Mouse (Mus musculus) spleen, adult 2 months (tissue): ENCODE measurements at regions not wholly inside any gene's neighbourhood (a gene's known extent, or its start where the extent isn't known, plus 50 kb on each side); places are given as distances from the start of the nearest gene placed in this dataset.

Experiments used
- DNase-seq, 2 experiments: peaks; one replicate each; pipeline versions ENCODE4 v3.0.0 to v3.0.0-alpha.2; 2012 to 2021; ENCODE audit warnings: low spot score in 2 of 2, low read depth in 1 of 2
- H3K27ac ChIP-seq: fragments of 200-500 bp; 2 replicates; pipeline ENCODE4 v1.5.1; 2012; ENCODE audit warnings: low read length, inconsistent platforms; ENCODE audit not compliant: insufficient read depth
- H3K27me3 ChIP-seq: fragments of 200-500 bp; 2 replicates; pipeline ENCODE4 v1.6.1; 2012; ENCODE audit warnings: mild to moderate bottlenecking, moderate library complexity, low read length, inconsistent platforms; ENCODE audit not compliant: control insufficient read depth, insufficient read depth
- H3K36me3 ChIP-seq: fragments of 200-500 bp; 2 replicates; pipeline ENCODE4 v1.6.1; 2012; ENCODE audit warnings: mild to moderate bottlenecking, low read length, inconsistent platforms; ENCODE audit not compliant: control insufficient read depth, insufficient read depth
- H3K4me1 ChIP-seq: fragments of 200-500 bp; 2 replicates; pipeline ENCODE4 v1.6.1; 2011; ENCODE audit warnings: inconsistent platforms; ENCODE audit not compliant: control insufficient read depth, insufficient read depth, insufficient read length
- H3K4me3 ChIP-seq: fragments of 200-500 bp; 2 replicates; pipeline ENCODE4 v1.5.1; 2011; ENCODE audit warnings: mild to moderate bottlenecking, inconsistent platforms; ENCODE audit not compliant: insufficient read depth, insufficient read length; ENCODE audit errors: extremely low read depth
- CTCF ChIP-seq: fragments of 200-500 bp; IDR thresholded peaks from 2 replicates; pipeline ENCODE4 v1.5.1; 2011; ENCODE audit warnings: mild to moderate bottlenecking, inconsistent platforms; ENCODE audit not compliant: insufficient read depth, insufficient read length, insufficient replicate concordance; ENCODE audit errors: extremely low read depth
- POLR2A ChIP-seq: fragments of 200-500 bp; IDR thresholded peaks from 2 replicates; pipeline ENCODE4 v1.6.1; 2011; ENCODE audit warnings: low read depth, low read length, inconsistent platforms
- WGBS: fragments of 180-500 bp; shearing (Covaris S2); methylation state at CpG from one replicate; pipeline ENCODE4 v1.1.7; 2018; 5-methylcytosine and 5-hydroxymethylcytosine counted together

- Histone ChIP-seq H3K36me3 (no peaks in the 10 kb centered on the region), H3K27ac (no peak overlapping the region), H3K4me3 (no peak overlapping the region), H3K27me3 (no peaks in the 10 kb centered on the region), H3K4me1 (no peaks in the 10 kb centered on the region)
- 93% methylated on average over 3 of the region's 3 CpGs for WGBS
- DNase-seq = no peak
- no peak for TF ChIP-seq CTCF
Observed at GRCm38 (mm10) chr10:56799307-56799706, 422.2 kb downstream of the Gja1 start.

- Histone ChIP-seq H3K27ac (no peak overlapping the region), H3K27me3 (no peaks in the 10 kb centered on the region), H3K4me3 (no peak overlapping the region), H3K36me3 (no peaks in the 10 kb centered on the region), H3K4me1 (no peaks in the 10 kb centered on the region)
- WGBS = 73% methylated on average over 3 of the region's 3 CpGs
- DNase-seq = no peak
- no peak for TF ChIP-seq POLR2A
- TF ChIP-seq CTCF = no peak
Observed at GRCm38 (mm10) chr10:56799745-56800144, 422.6 kb downstream of the Gja1 start.

DNA sequence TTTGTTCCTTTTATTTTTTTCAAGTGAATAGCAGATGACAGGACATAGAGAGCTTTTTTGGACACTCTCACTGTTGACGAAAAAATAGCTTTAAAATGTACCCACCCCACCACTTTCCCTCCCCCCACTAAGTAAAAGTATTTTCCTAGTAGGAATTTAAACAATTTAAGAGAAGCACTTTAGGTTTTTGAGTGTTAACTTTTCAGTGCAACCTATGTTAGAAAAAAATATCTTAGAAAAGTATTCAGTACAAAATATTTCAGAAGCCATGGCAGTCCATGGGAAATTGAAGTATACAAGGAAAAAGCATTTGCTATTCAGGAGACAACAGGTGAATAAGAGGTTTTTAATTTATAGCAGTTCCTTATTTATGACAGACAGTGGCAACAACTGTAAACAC, 431.9 kb downstream of the Gja1 start:
- Histone ChIP-seq H3K4me3 (no peak overlapping the region), H3K4me1 (no peaks in the 10 kb centered on the region), H3K36me3 (no peaks in the 10 kb centered on the region), H3K27me3 (no peaks in the 10 kb centered on the region), H3K27ac (no peak overlapping the region)
- DNase-seq = no peak
- WGBS = 73% methylated on average over 1 of the region's 1 CpGs
- TF ChIP-seq CTCF (no peak), POLR2A (no peak)

DNA sequence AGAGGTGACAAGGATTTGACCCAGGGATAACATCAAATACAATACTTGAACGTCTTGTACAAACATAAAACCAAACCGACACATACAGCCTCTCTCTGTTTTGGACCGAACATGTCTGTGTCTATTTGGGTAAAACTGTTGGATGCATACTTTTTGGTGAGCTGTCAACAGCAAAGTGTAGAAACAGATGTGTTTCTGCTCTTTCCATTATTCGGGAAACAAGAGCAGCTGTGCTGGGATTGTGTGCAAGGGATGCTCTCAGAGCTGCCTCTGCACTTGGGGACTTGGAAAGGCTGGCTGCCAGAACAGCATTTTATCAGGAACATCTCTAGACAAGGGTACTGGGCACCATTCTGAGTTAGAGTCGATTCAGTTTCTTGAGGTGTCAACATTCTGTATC, 445.0 kb downstream of the Gja1 start:
- 86% methylated on average over 5 of the region's 5 CpGs for WGBS
- no peaks in the 10 kb centered on the region for H3K36me3 ChIP-seq

DNA sequence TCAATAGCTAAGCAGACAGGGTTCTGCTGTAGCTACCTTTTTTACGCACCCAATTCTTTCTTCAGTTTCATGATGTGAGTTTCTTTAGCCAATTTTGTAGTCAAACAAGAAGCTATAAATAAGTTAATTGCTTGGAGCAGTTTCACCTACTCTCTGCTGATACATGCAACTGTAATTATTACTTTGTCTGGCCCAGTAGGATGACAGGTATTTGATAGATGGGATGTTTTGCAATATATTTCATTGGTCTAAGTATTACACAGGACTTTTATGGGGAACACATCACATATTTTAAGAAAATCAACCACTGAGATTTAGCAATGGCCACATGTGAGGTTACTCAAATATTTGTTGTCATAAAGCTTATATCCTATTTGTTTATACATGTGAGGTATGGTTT, 454.2 kb downstream of the Gja1 start:
- H3K4me3 ChIP-seq = no peak overlapping the region
- no peak for DNase-seq
- H3K27ac ChIP-seq = no peak overlapping the region
- H3K27me3 ChIP-seq = no peaks in the 10 kb centered on the region
- no peaks in the 10 kb centered on the region for H3K4me1 ChIP-seq
- no peaks in the 10 kb centered on the region for H3K36me3 ChIP-seq
- 93% methylated on average over 1 of the region's 1 CpGs for WGBS
- TF ChIP-seq POLR2A (no peak), CTCF (no peak)

More for the DNA sequence above, 445.0 kb downstream of the Gja1 start:
- no peaks in the 10 kb centered on the region for H3K4me1 ChIP-seq
- H3K27ac ChIP-seq = no peak overlapping the region
- no peak for TF ChIP-seq POLR2A
- no peak overlapping the region for H3K4me3 ChIP-seq
- no peaks in the 10 kb centered on the region for H3K27me3 ChIP-seq
- DNase-seq = no peak

GRCm38 (mm10) chr10:56831966-56832365, 454.8 kb downstream of the Gja1 start:
- 94% methylated on average over 4 of the region's 4 CpGs for WGBS

GRCm38 (mm10) chr10:56836130-56836529, 459.0 kb downstream of the Gja1 start:
- TF ChIP-seq CTCF (no peak), POLR2A (no peak)
- no peak overlapping the region for H3K4me3 ChIP-seq
- no peak for DNase-seq
- WGBS = 91% methylated on average over 4 of the region's 4 CpGs
- H3K27me3 ChIP-seq = no peaks in the 10 kb centered on the region
- no peaks in the 10 kb centered on the region for H3K4me1 ChIP-seq
- no peak overlapping the region for H3K27ac ChIP-seq
- H3K36me3 ChIP-seq = no peaks in the 10 kb centered on the region

More at GRCm38 (mm10) chr10:56831966-56832365, 454.8 kb downstream of the Gja1 start:
- Histone ChIP-seq H3K4me3 (no peak overlapping the region), H3K27me3 (no peaks in the 10 kb centered on the region), H3K27ac (no peak overlapping the region), H3K4me1 (no peaks in the 10 kb centered on the region), H3K36me3 (no peaks in the 10 kb centered on the region)
- DNase-seq = no peak
- no peak for TF ChIP-seq CTCF
- TF ChIP-seq POLR2A = no peak

GRCm38 (mm10) chr10:56839006-56839495, 461.9 kb downstream of the Gja1 start:
- no peaks in the 10 kb centered on the region for H3K36me3 ChIP-seq
- 90% methylated on average over 9 of the region's 9 CpGs for WGBS
- H3K27ac ChIP-seq = no peak overlapping the region
- TF ChIP-seq POLR2A (no peak), CTCF (no peak)
- DNase-seq = no peak
- no peaks in the 10 kb centered on the region for H3K27me3 ChIP-seq
- no peak overlapping the region for H3K4me3 ChIP-seq
- H3K4me1 ChIP-seq = no peaks in the 10 kb centered on the region
